Mouse (Mus musculus): ENCODE measurements around the gene Thsd4. TPM values are rescaled to one million over a fixed set of nuclear protein-coding genes. Genes with fewer than 3 reads are reported as not detected.

The Thsd4 gene
- polyA plus RNA-seq, 1 experiment from 2014 or later, result 6.4 TPM

DNA sequence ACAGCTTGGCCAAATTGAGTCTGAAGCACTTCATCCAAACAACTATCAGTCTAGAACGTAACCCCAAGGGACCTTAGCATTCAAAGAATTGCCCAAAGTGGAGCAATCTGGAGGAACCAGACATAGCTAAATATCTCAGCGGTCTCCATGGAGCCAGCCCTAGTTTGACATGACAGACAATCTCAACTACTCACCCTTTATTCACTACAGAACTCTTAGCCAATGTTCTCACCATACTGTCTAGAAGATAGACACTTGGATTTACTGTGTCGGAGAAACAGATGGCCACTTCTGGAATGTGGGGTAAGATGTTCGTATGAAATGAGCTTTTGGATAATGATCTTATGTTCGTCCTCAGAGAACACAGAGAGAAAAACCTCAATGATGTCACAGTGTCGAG lies 415.2 kb downstream of the Thsd4 start:
- ATAC-seq (ENCODE audit: low FRiP score), result no peak
- H3K4me2 ChIP-seq (replicated peaks), result no peak overlapping the region
- WGBS, result 86% methylated on average over 6 of the region's 6 CpGs

GRCm38 (mm10) chr9:60106106-60106505 lies 415.7 kb downstream of the Thsd4 start:
- H3K4me2 ChIP-seq (replicated peaks), result no peak overlapping the region
- H3K27me3 ChIP-seq (ENCODE audit: control insufficient read depth, insufficient read depth, low read length), result no peaks in the 10 kb centered on the region
- DNase-seq (ENCODE audit: low spot score) (no peak), ATAC-seq (ENCODE audit: low FRiP score) (no peak)
- H3K9ac ChIP-seq, result no peak overlapping the region
- no peaks in the 10 kb centered on the region for H3K36me3 ChIP-seq (replicated peaks; ENCODE audit: control insufficient read depth, insufficient read depth)
- no peak overlapping the region for H3K4me3 ChIP-seq (replicated peaks; ENCODE audit: low read length)
- WGBS, result 56% methylated on average over 1 of the region's 1 CpGs
- no peaks in the 10 kb centered on the region for H3K9me3 ChIP-seq (ENCODE audit: control insufficient read depth, low read length)
- no peaks in the 10 kb centered on the region for H3K4me1 ChIP-seq (replicated peaks; ENCODE audit: control insufficient read depth, insufficient read depth, low read length)
- no peak overlapping the region for H3K27ac ChIP-seq

More for the DNA sequence above, 415.2 kb downstream of the Thsd4 start:
- no peaks in the 10 kb centered on the region for H3K36me3 ChIP-seq (replicated peaks; ENCODE audit: control insufficient read depth, insufficient read depth)
- no peak for DNase-seq (ENCODE audit: low spot score)
- H3K9ac ChIP-seq, result no peak overlapping the region
- no peaks in the 10 kb centered on the region for H3K9me3 ChIP-seq (ENCODE audit: control insufficient read depth, low read length)
- no peak overlapping the region for H3K4me3 ChIP-seq (replicated peaks; ENCODE audit: low read length)
- no peaks in the 10 kb centered on the region for H3K4me1 ChIP-seq (replicated peaks; ENCODE audit: control insufficient read depth, insufficient read depth, low read length)
- H3K27ac ChIP-seq, result no peak overlapping the region
- H3K27me3 ChIP-seq (ENCODE audit: control insufficient read depth, insufficient read depth, low read length), result no peaks in the 10 kb centered on the region

DNA sequence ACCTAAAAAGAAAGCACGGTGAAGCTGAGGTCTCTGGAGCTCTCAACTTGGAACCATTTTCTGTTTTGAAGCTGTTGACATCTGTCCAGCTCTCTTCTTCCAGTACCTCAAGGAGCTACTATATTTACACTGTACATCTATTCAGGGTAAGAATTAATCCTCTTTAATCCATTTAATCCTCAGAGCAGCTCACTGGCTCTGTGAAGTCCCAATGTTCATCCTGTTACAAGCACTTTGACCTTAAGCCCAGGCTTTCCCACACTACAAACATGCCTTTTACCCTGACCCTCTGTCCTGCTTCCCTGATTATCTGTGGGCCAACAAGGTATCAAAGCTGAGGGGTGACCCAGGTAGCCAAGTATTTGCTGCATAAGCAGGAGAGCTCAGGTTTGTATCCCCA lies 427.6 kb downstream of the Thsd4 start:
- Histone ChIP-seq H3K27ac (no peak overlapping the region), H3K4me3 (replicated peaks; ENCODE audit: low read length) (no peak overlapping the region), H3K4me2 (replicated peaks) (no peak overlapping the region), H3K27me3 (ENCODE audit: control insufficient read depth, insufficient read depth, low read length) (no peaks in the 10 kb centered on the region), H3K9me3 (ENCODE audit: control insufficient read depth, low read length) (no peaks in the 10 kb centered on the region), H3K4me1 (replicated peaks; ENCODE audit: control insufficient read depth, insufficient read depth, low read length) (no peaks in the 10 kb centered on the region), H3K36me3 (replicated peaks; ENCODE audit: control insufficient read depth, insufficient read depth) (no peaks in the 10 kb centered on the region), H3K9ac (no peak overlapping the region)
- 54% methylated on average over 1 of the region's 1 CpGs for WGBS
- ATAC-seq (ENCODE audit: low FRiP score) (no peak), DNase-seq (ENCODE audit: low spot score) (no peak)

GRCm38 (mm10) chr9:60092428-60092827 lies 429.4 kb downstream of the Thsd4 start:
- Histone ChIP-seq H3K27me3 (ENCODE audit: control insufficient read depth, insufficient read depth, low read length) (no peaks in the 10 kb centered on the region), H3K36me3 (replicated peaks; ENCODE audit: control insufficient read depth, insufficient read depth) (no peaks in the 10 kb centered on the region), H3K4me1 (replicated peaks; ENCODE audit: control insufficient read depth, insufficient read depth, low read length) (no peaks in the 10 kb centered on the region), H3K9ac (no peak overlapping the region), H3K4me2 (replicated peaks) (no peak overlapping the region), H3K9me3 (ENCODE audit: control insufficient read depth, low read length) (no peaks in the 10 kb centered on the region), H3K27ac (no peak overlapping the region), H3K4me3 (replicated peaks; ENCODE audit: low read length) (no peak overlapping the region)
- WGBS, result 53% methylated on average over 5 of the region's 5 CpGs
- no peak for ATAC-seq (ENCODE audit: low FRiP score)
- DNase-seq (ENCODE audit: low spot score), result no peak

- H3K9ac ChIP-seq, result no peak overlapping the region
- DNase-seq (ENCODE audit: low spot score) (no peak), ATAC-seq (ENCODE audit: low FRiP score) (no peak)
- H3K9me3 ChIP-seq (ENCODE audit: control insufficient read depth, low read length), result no peaks in the 10 kb centered on the region
- H3K4me1 ChIP-seq (replicated peaks; ENCODE audit: control insufficient read depth, insufficient read depth, low read length), result no peaks in the 10 kb centered on the region
- H3K4me3 ChIP-seq (replicated peaks; ENCODE audit: low read length), result no peak overlapping the region
- no peak overlapping the region for H3K27ac ChIP-seq
- WGBS, result 89% methylated on average over 4 of the region's 4 CpGs
- no peaks in the 10 kb centered on the region for H3K27me3 ChIP-seq (ENCODE audit: control insufficient read depth, insufficient read depth, low read length)
- H3K4me2 ChIP-seq (replicated peaks), result no peak overlapping the region
- no peaks in the 10 kb centered on the region for H3K36me3 ChIP-seq (replicated peaks; ENCODE audit: control insufficient read depth, insufficient read depth)
These were observed 432.4 kb downstream of the Thsd4 start for GRCm38 (mm10) chr9:60089441-60089840.

DNA sequence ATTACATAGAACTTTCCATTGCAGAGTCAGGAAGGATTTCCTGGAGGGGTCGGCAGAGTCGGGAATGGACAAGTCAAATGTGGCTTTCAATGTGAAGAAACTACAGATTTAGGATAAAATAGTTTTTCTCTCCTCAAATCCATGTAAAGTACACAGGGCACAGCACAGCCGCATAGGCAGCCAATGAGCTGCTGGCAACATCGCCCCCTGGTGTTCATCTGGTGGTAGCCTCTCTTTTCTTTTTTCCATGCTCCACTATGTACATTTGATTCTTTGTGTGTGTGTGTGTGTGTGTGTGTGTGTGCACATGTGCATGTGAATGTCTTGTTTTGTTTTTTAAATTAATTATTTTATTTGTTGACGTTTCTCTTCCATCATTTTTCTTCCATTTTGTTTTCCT lies 433.7 kb downstream of the Thsd4 start:
- 52% methylated on average over 5 of the region's 5 CpGs for WGBS
- Histone ChIP-seq H3K4me2 (replicated peaks) (no peak overlapping the region), H3K4me1 (replicated peaks; ENCODE audit: control insufficient read depth, insufficient read depth, low read length) (0 out of 2 replicates have a peak, but pooled peaks cover 3% of the 10 kb centered on the region), H3K27me3 (ENCODE audit: control insufficient read depth, insufficient read depth, low read length) (no peaks in the 10 kb centered on the region), H3K9ac (no peak overlapping the region), H3K36me3 (replicated peaks; ENCODE audit: control insufficient read depth, insufficient read depth) (no peaks in the 10 kb centered on the region), H3K27ac (no peak overlapping the region), H3K9me3 (ENCODE audit: control insufficient read depth, low read length) (no peaks in the 10 kb centered on the region), H3K4me3 (replicated peaks; ENCODE audit: low read length) (no peak overlapping the region)
- DNase-seq (ENCODE audit: low spot score) (no peak), ATAC-seq (ENCODE audit: low FRiP score) (no peak)

DNA sequence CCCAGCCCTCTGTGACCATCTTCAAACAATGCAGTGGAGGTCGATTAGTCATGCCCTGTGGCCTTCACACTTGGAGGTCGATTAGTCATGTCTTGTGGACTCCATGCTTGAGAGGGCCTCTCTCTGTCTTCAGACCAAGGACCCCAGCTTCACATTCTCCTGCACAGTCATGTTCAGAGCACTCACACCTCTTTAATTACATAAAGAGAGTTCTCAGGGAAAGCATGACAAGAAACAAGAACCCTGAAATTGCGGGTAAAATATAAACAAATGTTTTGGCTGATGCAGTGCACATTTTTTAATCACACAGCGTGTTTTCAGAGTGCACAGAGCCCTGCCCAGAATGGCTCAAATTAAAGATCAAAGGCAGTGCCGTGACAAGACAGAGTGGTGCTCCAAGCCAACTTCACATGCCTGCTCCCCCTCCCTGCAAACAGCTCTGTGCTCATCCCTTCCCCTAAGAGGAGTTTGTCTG lies 439.7 kb downstream of the Thsd4 start:
- Histone ChIP-seq H3K4me3 (replicated peaks; ENCODE audit: low read length) (no peak overlapping the region), H3K9ac (no peak overlapping the region), H3K4me2 (replicated peaks) (no peak overlapping the region), H3K36me3 (replicated peaks; ENCODE audit: control insufficient read depth, insufficient read depth) (no peaks in the 10 kb centered on the region), H3K27me3 (ENCODE audit: control insufficient read depth, insufficient read depth, low read length) (no peaks in the 10 kb centered on the region), H3K9me3 (ENCODE audit: control insufficient read depth, low read length) (no peaks in the 10 kb centered on the region), H3K4me1 (replicated peaks; ENCODE audit: control insufficient read depth, insufficient read depth, low read length) (peaks cover 15% of the 10 kb centered on the region), H3K27ac (no peak overlapping the region)
- 6% methylated on average over 5 of the region's 5 CpGs for WGBS
- DNase-seq (ENCODE audit: low spot score), result no peak
- ATAC-seq (ENCODE audit: low FRiP score), result peak; percentile 34; the same call in 1 of the 2 replicates

DNA sequence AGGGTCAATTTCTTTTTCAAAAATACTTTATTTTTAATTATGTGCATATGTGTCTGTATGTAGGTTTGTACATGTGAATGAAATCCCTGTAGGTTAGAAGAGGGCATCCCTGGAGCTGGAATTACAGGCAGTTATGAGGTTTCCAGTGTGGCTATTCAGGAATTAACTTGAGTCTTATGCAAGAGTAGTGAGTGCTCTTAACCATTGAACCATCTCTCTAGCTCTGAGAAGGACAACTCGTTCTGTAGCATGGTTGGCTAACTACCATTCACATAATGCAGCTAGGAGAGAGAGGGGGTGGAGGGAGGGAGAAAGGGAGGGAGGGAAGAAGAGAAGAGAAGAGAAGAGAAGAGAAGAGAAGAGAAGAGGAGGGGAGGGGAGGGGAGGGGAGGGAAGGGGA lies 444.1 kb downstream of the Thsd4 start:
- no peaks in the 10 kb centered on the region for H3K36me3 ChIP-seq (replicated peaks; ENCODE audit: control insufficient read depth, insufficient read depth)
- H3K4me1 ChIP-seq (replicated peaks; ENCODE audit: control insufficient read depth, insufficient read depth, low read length), result peaks cover 9% of the 10 kb centered on the region
- no peak for ATAC-seq (ENCODE audit: low FRiP score)
- H3K4me3 ChIP-seq (replicated peaks; ENCODE audit: low read length), result no peak overlapping the region
- no peaks in the 10 kb centered on the region for H3K27me3 ChIP-seq (ENCODE audit: control insufficient read depth, insufficient read depth, low read length)
- no peak overlapping the region for H3K9ac ChIP-seq
- no peaks in the 10 kb centered on the region for H3K9me3 ChIP-seq (ENCODE audit: control insufficient read depth, low read length)
- no peak for DNase-seq (ENCODE audit: low spot score)
- no peak overlapping the region for H3K27ac ChIP-seq
- no peak overlapping the region for H3K4me2 ChIP-seq (replicated peaks)
- 25% methylated on average over 1 of the region's 1 CpGs for WGBS

- 26% methylated on average over 4 of the region's 4 CpGs for WGBS
- Histone ChIP-seq H3K4me1 (replicated peaks; ENCODE audit: control insufficient read depth, insufficient read depth, low read length) (no peaks in the 10 kb centered on the region), H3K27me3 (ENCODE audit: control insufficient read depth, insufficient read depth, low read length) (no peaks in the 10 kb centered on the region), H3K9ac (no peak overlapping the region), H3K27ac (no peak overlapping the region), H3K9me3 (ENCODE audit: control insufficient read depth, low read length) (no peaks in the 10 kb centered on the region), H3K4me3 (replicated peaks; ENCODE audit: low read length) (no peak overlapping the region), H3K4me2 (replicated peaks) (no peak overlapping the region), H3K36me3 (replicated peaks; ENCODE audit: control insufficient read depth, insufficient read depth) (no peaks in the 10 kb centered on the region)
- ATAC-seq (ENCODE audit: low FRiP score) (no peak), DNase-seq (ENCODE audit: low spot score) (no peak)
These were observed 445.4 kb downstream of the Thsd4 start for GRCm38 (mm10) chr9:60076396-60076795.

- H3K4me2 ChIP-seq (replicated peaks), result no peak overlapping the region
- no peaks in the 10 kb centered on the region for H3K9me3 ChIP-seq (ENCODE audit: control insufficient read depth, low read length)
- no peaks in the 10 kb centered on the region for H3K36me3 ChIP-seq (replicated peaks; ENCODE audit: control insufficient read depth, insufficient read depth)
- 35% methylated on average over 5 of the region's 5 CpGs for WGBS
- peak; percentile 32 for DNase-seq (ENCODE audit: low spot score)
- H3K27me3 ChIP-seq (ENCODE audit: control insufficient read depth, insufficient read depth, low read length), result no peaks in the 10 kb centered on the region
- no peak overlapping the region for H3K4me3 ChIP-seq (replicated peaks; ENCODE audit: low read length)
- ATAC-seq (ENCODE audit: low FRiP score), result no peak; the same call in 1 of the 2 replicates
- H3K4me1 ChIP-seq (replicated peaks; ENCODE audit: control insufficient read depth, insufficient read depth, low read length), result no peaks in the 10 kb centered on the region
- H3K27ac ChIP-seq, result no peak overlapping the region
- H3K9ac ChIP-seq, result no peak overlapping the region
These were observed 450.1 kb downstream of the Thsd4 start for GRCm38 (mm10) chr9:60071620-60072263.

Data from hindbrain, embryonic 14.5 days (tissue).